Mouse (Mus musculus) E14TG2a.4 (cell line): ENCODE data around the gene Tpsab1.
A peak's percentile ranks its signal among the peaks of the same experiment; 100 is the strongest.

Source experiments
- H3K27me3 ChIP-seq: 2 replicates; pipeline ENCODE4 v1.6.1; 2014; ENCODE audit warnings: low read length, control low read depth; ENCODE audit not compliant: insufficient read depth
- H3K36me3 ChIP-seq: 2 replicates; pipeline ENCODE4 v1.6.1; 2014; ENCODE audit warnings: low read length, control low read depth; ENCODE audit not compliant: insufficient read depth
- H3K4me1 ChIP-seq: replicated peaks from 2 replicates; pipeline ENCODE4 v1.6.1; 2014; ENCODE audit warnings: low read depth, low read length, control low read depth
- H3K4me3 ChIP-seq: replicated peaks from 2 replicates; pipeline ENCODE4 v1.5.1; 2014; ENCODE audit warnings: mild to moderate bottlenecking, low read length
- H3K9me3 ChIP-seq: 2 replicates; pipeline ENCODE4 v1.6.1; 2014; ENCODE audit warnings: low read length, control low read depth
- CTCF ChIP-seq: conservative IDR thresholded peaks from 2 replicates; pipeline ENCODE4 v1.5.1; 2014; ENCODE audit warnings: low read length
- NANOG ChIP-seq: IDR thresholded peaks from 2 replicates; pipeline ENCODE4 v1.6.1; 2014; ENCODE audit warnings: borderline replicate concordance, low read length, mixed read lengths
- POU5F1 ChIP-seq: IDR thresholded peaks from 2 replicates; pipeline ENCODE4 v1.6.1; 2014; ENCODE audit warnings: low read length, borderline replicate concordance

Gene Tpsab1

DNA sequence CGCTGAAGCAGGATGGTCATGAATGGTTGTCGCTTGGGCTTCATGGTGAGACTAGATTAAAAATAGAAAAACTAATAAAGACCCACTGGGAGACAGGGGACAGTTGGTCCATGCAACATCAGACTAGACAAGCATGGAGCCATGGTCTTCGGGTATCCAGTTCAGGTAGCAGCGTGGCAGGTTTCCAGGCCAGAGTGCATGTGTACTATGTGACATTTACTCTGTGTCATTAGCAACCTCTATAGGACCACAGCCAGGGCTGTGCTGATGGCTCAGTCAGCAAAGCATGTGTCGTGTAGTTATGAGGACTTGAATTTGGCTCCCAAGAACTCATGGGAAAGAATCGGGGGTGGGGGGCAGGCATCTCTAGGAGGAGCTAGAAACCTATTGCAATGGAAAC lies 5.4 kb downstream of the Tpsab1 start:
- H3K4me1 ChIP-seq, result no peaks in the 10 kb centered on the region
- TF ChIP-seq POU5F1, result no peak
- no peak for TF ChIP-seq NANOG
- H3K27me3 ChIP-seq, result peaks cover 5% of the 10 kb centered on the region
- no peak overlapping the region for H3K4me3 ChIP-seq
- no peaks in the 10 kb centered on the region for H3K36me3 ChIP-seq
- no peaks in the 10 kb centered on the region for H3K9me3 ChIP-seq

DNA sequence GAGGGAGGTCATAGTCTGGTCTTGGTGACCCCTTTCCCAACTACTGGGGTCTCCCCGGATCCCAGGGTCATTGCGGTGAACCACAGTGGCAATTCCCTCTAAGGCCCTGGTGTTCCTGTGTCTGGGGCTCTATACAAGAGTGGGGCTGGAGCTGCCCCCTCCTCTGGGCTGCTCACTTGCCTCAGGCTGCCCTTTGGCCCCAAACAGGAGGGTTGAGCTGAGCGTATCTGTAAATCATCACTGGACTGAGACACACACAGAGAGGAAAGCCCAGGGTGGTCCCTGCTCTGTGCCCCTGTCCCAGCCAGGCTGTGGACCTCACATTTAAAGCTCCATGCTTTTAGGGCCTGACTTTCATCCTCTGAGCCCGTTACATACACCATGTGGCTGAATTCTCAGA lies 7.1 kb downstream of the Tpsab1 start:
- no peaks in the 10 kb centered on the region for H3K36me3 ChIP-seq
- no peak for TF ChIP-seq CTCF
- no peak for TF ChIP-seq NANOG
- TF ChIP-seq POU5F1, result no peak
- H3K9me3 ChIP-seq, result no peaks in the 10 kb centered on the region
- H3K4me1 ChIP-seq, result no peaks in the 10 kb centered on the region
- no peak overlapping the region for H3K4me3 ChIP-seq
- H3K27me3 ChIP-seq, result peaks cover 16% of the 10 kb centered on the region

DNA sequence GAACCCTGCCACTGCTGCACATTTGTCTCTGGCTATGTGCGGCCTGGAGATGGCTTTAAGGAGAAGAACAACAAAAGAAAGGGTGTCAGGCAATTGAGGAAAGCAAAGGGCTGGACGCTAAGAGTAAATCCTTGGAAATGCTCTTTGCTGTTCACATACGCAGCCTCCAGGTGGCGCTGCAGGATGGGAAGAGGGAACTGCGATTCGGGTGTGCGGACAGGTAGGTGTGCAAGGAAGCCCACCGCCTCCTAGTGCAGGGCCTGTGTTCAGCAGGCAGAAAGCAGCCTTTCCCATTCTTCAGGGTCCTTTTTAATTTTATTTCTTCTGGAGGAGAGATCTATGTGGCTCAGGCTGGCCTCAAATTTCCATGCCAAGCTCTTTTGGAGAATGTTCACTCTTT lies 11.4 kb downstream of the Tpsab1 start:
- TF ChIP-seq POU5F1 (no peak), CTCF (peak; percentile 94)
- no peak overlapping the region for H3K4me3 ChIP-seq
- no peaks in the 10 kb centered on the region for H3K36me3 ChIP-seq

DNA sequence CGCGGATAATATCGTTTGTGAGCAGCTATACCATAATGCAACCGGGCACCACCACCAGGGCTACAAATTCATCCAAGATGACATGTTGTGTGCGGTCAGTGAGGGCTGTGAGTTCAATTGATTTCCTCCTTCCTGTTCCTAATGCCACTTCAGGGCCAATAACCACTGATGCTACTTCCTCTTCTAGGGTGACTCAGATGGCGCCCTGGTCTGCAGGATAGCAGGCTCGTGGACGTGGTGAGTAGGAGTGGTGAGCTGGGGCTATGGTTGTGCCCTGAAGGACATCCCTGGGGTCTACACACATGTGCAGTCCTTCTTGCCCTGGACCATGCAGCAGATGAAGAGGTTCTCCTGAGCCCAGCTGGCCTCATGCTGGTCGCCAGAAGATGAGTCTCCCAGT lies 13.0 kb downstream of the Tpsab1 start:
- no peak overlapping the region for H3K4me3 ChIP-seq
- H3K9me3 ChIP-seq, result no peaks in the 10 kb centered on the region
- H3K36me3 ChIP-seq, result no peaks in the 10 kb centered on the region
- peaks cover 31% of the 10 kb centered on the region for H3K27me3 ChIP-seq
- H3K4me1 ChIP-seq, result no peaks in the 10 kb centered on the region
- TF ChIP-seq POU5F1 (no peak), CTCF (no peak), NANOG (no peak)

More for the DNA sequence above, 11.4 kb downstream of the Tpsab1 start:
- no peaks in the 10 kb centered on the region for H3K9me3 ChIP-seq
- H3K4me1 ChIP-seq, result no peaks in the 10 kb centered on the region
- H3K27me3 ChIP-seq, result peaks cover 30% of the 10 kb centered on the region

DNA sequence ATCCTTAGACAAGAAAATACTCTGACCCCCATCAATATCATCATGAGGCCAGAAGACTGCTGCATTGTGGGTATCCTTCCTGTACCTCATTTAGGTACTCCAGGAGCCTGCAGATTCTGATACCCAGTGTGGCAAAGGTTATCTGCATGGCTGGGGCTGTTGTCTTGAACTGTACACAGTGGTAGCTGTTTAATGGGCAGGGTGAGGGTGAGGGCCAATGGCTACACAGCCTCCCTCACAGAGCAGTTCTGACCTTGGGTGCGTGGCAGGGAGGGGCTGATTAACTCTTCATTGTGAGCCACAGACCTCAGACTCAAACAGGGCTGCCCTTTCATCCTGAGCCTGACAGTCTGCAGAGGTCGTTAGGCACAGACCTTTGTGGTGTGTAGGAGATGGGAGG lies 22.4 kb downstream of the Tpsab1 start:
- TF ChIP-seq POU5F1, result no peak

DNA sequence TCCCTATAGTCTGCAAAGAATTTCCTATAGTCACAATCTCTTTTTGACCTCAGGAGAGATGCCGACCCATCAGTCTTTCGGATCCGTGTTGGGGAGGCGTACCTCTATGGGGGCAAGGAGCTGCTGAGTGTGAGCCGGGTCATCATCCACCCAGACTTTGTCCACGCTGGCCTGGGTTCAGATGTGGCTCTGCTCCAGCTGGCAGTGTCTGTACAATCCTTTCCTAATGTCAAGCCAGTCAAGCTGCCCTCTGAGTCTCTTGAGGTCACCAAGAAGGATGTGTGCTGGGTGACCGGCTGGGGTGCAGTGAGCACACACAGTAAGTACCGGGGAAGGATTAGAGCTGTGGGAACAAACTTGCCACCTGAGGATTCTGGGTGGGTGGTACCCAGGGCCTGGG lies 24.5 kb downstream of the Tpsab1 start:
- no peaks in the 10 kb centered on the region for H3K36me3 ChIP-seq
- H3K27me3 ChIP-seq, result no peaks in the 10 kb centered on the region; the same call in 1 of the 2 replicates
- H3K9me3 ChIP-seq, result no peaks in the 10 kb centered on the region
- no peaks in the 10 kb centered on the region for H3K4me1 ChIP-seq
- no peak for TF ChIP-seq CTCF
- TF ChIP-seq NANOG, result no peak
- TF ChIP-seq POU5F1, result no peak
- no peak overlapping the region for H3K4me3 ChIP-seq

More for the DNA sequence above, 22.4 kb downstream of the Tpsab1 start:
- Histone ChIP-seq H3K4me1 (no peaks in the 10 kb centered on the region), H3K36me3 (no peaks in the 10 kb centered on the region), H3K9me3 (no peaks in the 10 kb centered on the region), H3K4me3 (no peak overlapping the region), H3K27me3 (no peaks in the 10 kb centered on the region; the same call in 1 of the 2 replicates)

DNA sequence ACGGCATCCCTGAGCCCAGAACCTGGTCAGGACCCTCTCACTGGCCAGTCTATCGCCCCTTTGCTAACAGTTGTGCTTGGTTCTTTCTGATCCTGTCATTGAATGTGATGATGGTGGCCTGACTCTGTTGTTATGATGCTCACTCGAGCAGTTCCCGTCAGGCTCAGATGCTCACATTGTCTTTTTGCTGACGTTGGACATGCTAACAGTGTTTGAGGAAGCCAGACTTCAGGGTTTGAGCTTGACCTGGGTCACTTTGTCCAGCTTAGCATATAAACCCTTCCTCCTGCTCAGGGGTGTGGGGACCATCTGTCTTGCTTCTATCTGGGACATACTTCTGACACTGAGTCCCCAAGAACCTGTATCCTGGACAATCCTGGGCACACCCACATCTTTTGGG lies 27.0 kb downstream of the Tpsab1 start, which contains the start of gene Prss29:
Gene Prss29 (plus strand): TSS at position 301 of the 400 bp plus-strand sequence.
- Histone ChIP-seq H3K4me1 (0 out of 2 replicates have a peak, but pooled peaks cover 4% of the 10 kb centered on the region), H3K9me3 (no peaks in the 10 kb centered on the region), H3K27me3 (no peaks in the 10 kb centered on the region; the same call in 1 of the 2 replicates), H3K36me3 (no peaks in the 10 kb centered on the region), H3K4me3 (no peak within 1 kb of the TSS)
- no peak for TF ChIP-seq POU5F1
- no peak for TF ChIP-seq CTCF
- TF ChIP-seq NANOG, result no peak

DNA sequence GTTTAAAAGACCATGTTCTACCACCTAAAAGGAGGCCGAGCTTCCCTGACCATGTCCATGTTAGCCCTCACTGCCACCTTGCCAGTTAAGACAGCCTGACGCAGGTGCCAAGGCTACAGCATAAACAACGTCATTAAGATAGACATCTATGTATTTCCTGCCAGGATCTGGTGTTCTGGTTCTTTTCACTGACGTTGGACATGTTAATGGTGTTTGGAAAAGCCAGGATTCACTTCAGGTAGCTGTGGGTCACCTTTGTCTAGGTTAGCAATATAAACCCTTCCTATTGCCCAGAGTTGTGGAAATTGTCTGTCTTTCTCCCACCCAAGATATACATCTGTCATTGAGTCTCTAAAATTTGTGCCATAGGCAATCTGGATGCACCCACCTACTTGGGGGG lies 37.0 kb downstream of the Tpsab1 start, which contains the start of gene Prss28:
Gene Prss28 (plus strand): TSS at position 301 of the 400 bp plus-strand sequence.
- no peaks in the 10 kb centered on the region for H3K9me3 ChIP-seq
- H3K4me3 ChIP-seq, result no peak within 1 kb of the TSS
- no peaks in the 10 kb centered on the region for H3K36me3 ChIP-seq
- no peaks in the 10 kb centered on the region for H3K4me1 ChIP-seq
- no peaks in the 10 kb centered on the region for H3K27me3 ChIP-seq
- no peak for TF ChIP-seq POU5F1
- no peak for TF ChIP-seq NANOG
- TF ChIP-seq CTCF, result no peak

DNA sequence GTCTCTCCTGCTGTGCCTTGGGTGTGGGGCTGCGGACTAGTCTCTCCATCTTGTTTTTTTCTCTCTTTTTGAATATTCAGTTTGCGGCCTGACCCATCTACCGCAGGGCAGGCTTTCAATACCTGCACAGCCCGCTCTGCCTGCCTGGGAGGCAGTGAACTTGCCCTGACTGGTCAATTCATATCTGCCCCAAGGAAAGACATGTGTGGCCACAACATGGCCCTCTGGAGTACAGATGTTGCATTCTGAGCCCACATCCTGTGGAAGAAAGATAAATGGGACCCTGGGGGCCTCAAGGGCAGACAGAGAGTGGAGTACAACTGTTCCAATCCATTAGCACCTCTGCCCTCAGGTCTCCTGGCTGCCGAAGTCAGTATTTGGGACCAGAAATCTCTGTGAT lies 47.3 kb downstream of the Tpsab1 start, which contains the start of gene Prss34:
Gene Prss34 (plus strand): TSS at position 301 of the 400 bp plus-strand sequence.
- no peaks in the 10 kb centered on the region for H3K4me1 ChIP-seq
- TF ChIP-seq NANOG (no peak), CTCF (no peak), POU5F1 (no peak)
- peaks cover 12% of the 10 kb centered on the region for H3K27me3 ChIP-seq
- H3K36me3 ChIP-seq, result no peaks in the 10 kb centered on the region
- no peaks in the 10 kb centered on the region for H3K9me3 ChIP-seq
- H3K4me3 ChIP-seq, result no peak within 1 kb of the TSS
